Mouse (Mus musculus): ENCODE data around the gene Mavs. TPM values are rescaled to one million over a fixed set of nuclear protein-coding genes. Genes with fewer than 3 reads are reported as not detected.

The Mavs gene
- polyA plus RNA-seq (2015; fragmentation: Nextera tagmentation; extraction: Ambion mirVana), result 6.7 and 6.9 TPM in 2 replicates

DNA sequence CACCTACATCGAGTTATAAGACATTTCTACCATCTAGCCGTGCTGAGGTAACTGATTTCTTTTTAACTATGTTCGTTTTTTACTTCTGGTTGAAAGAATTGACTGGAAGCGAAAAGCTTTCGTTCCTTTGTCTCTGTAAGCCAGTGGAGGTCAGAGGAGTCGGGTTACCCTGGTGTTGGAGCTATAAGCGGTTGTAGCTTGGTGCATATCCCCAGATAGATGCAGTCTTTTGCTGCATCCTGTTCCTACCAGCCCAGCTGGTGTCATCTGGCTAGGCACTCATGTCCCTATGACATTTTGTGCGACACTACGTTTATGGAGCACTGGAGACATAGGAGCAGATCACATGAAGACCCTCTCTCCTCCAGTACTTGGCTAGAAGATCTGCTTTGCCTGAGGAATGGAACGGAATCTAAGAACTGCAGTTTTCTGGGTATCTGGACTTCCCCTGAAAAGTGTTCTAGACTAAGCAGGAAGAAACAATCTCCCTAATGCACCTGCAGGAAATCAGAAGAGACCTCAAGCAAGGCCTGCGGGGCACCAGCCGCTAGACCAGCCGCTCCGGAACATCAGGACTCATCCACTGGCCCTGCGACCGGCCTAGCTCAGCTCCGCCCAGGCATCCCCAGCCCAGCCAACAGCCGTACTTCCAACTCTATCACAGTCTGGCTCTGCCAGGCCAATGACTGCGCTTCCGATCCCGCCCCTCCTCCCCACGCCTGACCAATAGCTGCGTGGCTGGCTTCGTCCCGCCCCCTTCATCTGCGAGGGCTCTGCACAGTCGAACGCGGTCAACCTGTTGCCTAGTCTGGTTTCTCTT, at the start of gene Mavs:
Gene Mavs, plus strand, starts transcription at position 757 of the 820 bp plus-strand sequence.
- H3K27me3 ChIP-seq (ENCODE audit: control insufficient read depth, insufficient read depth, low read depth, low read length), result no peaks in the 10 kb centered on the region
- peak within 1 kb of the TSS; percentile 54 for H3K4me3 ChIP-seq (ENCODE audit: low read depth, low read length)
- peak within 1 kb of the TSS; percentile 65 for H3K9ac ChIP-seq (ENCODE audit: low read depth, low read length)
- peak within 1 kb of the TSS; percentile 95 for H3K4me2 ChIP-seq (ENCODE audit: low read length)
- WGBS, result 7% methylated on average over 29 of the region's 29 CpGs
- H3K9me3 ChIP-seq (replicated peaks; ENCODE audit: control insufficient read depth, low read length, poor library complexity, severe bottlenecking), result no peaks in the 10 kb centered on the region
- H3K36me3 ChIP-seq (ENCODE audit: control insufficient read depth, insufficient read depth, low read length), result no peaks in the 10 kb centered on the region
- no peak within 1 kb of the TSS for H3K27ac ChIP-seq (ENCODE audit: low read length)
- ATAC-seq, result peak; percentile 100
- peaks cover 11% of the 10 kb centered on the region for H3K4me1 ChIP-seq (ENCODE audit: control insufficient read depth, insufficient read depth, low read length)

- WGBS, result 2% methylated on average over 14 of the region's 14 CpGs
- peak overlapping the region; percentile 86 for H3K4me2 ChIP-seq (ENCODE audit: low read length)
- H3K27me3 ChIP-seq (ENCODE audit: control insufficient read depth, insufficient read depth, low read depth, low read length), result no peaks in the 10 kb centered on the region
- H3K36me3 ChIP-seq (ENCODE audit: control insufficient read depth, insufficient read depth, low read length), result no peaks in the 10 kb centered on the region; the same call in 1 of the 2 replicates
- H3K4me1 ChIP-seq (ENCODE audit: control insufficient read depth, insufficient read depth, low read length), result peaks cover 19% of the 10 kb centered on the region
- H3K4me3 ChIP-seq (ENCODE audit: low read depth, low read length), result peak overlapping the region; percentile 62
- no peak; the same call in none of the 2 replicates for ATAC-seq
- H3K9ac ChIP-seq (ENCODE audit: low read depth, low read length), result peak overlapping the region; percentile 75
- 0 out of 2 replicates have a peak overlapping the region, but pooled peaks have one; percentile 7 for H3K27ac ChIP-seq (ENCODE audit: low read length)
- no peaks in the 10 kb centered on the region for H3K9me3 ChIP-seq (replicated peaks; ENCODE audit: control insufficient read depth, low read length, poor library complexity, severe bottlenecking)
Observed at GRCm38 (mm10) chr2:131186343-131186742, 47.5 kb upstream of the Mavs start.

DNA sequence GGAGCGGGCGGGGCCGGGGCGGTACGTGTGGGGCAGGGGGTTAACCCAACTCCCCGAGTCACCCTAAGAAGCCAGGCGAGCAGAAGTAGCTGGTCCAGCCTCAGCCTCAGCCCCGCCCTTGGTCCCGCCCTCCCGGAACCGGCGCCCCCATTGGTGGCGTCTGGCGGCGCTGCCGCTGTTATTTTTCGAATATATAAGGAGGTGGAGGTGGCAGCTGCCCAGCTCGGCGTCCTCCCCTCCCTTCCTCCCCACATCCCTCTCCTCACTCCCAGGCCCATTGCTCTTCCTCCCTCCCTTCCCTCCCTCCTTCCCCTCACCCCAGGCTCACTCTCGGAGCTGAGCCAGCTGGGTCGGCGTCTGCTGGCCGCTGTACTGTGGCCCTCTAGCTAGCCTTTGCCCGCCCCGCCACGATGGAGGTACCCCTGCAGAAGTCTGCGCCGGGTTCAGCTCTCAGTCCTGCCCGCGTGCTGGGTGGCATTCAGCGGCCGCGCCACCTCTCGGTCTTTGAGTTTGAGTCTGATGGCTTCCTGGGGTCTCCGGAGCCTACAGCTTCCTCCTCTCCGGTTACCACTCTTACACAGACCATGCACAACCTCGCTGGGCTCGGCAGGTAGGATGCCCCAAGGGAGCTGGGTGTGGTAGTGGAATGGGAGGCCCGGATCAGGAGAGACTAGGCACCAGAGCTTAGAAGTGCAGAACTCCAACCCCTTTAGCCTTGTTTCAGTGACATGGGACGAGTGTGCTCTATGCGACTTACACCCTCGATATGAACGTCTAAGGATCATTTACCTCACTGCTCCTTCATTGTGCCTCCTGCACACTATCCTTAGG, 46.9 kb upstream of the Mavs start, which contains the start of the genes Cdc25b and Spef1:
Gene Cdc25b, plus strand, starts transcription at position 179 of the 831 bp plus-strand sequence.
Gene Spef1, minus strand, starts transcription at position 512 of the 831 bp plus-strand sequence.
- Histone ChIP-seq H3K4me3 (ENCODE audit: low read depth, low read length) (peak within 1 kb of the TSS; percentile 62), H3K9me3 (replicated peaks; ENCODE audit: control insufficient read depth, low read length, poor library complexity, severe bottlenecking) (no peaks in the 10 kb centered on the region), H3K36me3 (ENCODE audit: control insufficient read depth, insufficient read depth, low read length) (peaks cover 3% of the 10 kb centered on the region; the same call in 1 of the 2 replicates), H3K4me1 (ENCODE audit: control insufficient read depth, insufficient read depth, low read length) (peaks cover 19% of the 10 kb centered on the region), H3K27me3 (ENCODE audit: control insufficient read depth, insufficient read depth, low read depth, low read length) (no peaks in the 10 kb centered on the region), H3K4me2 (ENCODE audit: low read length) (peak within 1 kb of the TSS; percentile 86), H3K27ac (ENCODE audit: low read length) (peak within 1 kb of the TSS; percentile 53), H3K9ac (ENCODE audit: low read depth, low read length) (peak within 1 kb of the TSS; percentile 75)
- peak; percentile 88 for ATAC-seq
- under 1% methylated on average over 41 of the region's 43 CpGs for WGBS

DNA sequence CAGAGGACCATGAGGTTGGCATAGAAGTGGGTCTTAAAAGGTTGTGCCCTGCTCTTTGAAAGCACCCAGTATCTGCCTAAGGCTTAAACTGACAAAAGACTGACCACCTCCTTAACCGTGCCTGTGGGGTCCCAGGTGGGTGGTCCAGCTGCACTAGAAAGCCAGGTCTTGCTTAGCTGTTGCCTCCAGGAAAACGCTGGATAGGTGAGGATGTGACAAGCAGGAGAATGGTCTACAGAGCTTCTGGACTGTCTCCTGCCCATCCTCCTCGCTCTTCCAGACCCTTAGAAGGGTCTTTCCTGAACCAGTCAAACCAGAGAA, 46.3 kb upstream of the Mavs start:
- Histone ChIP-seq H3K4me3 (ENCODE audit: low read depth, low read length) (peak overlapping the region; percentile 62), H3K4me1 (ENCODE audit: control insufficient read depth, insufficient read depth, low read length) (peaks cover 19% of the 10 kb centered on the region), H3K9ac (ENCODE audit: low read depth, low read length) (peak overlapping the region; percentile 75), H3K4me2 (ENCODE audit: low read length) (peak overlapping the region; percentile 86), H3K27me3 (ENCODE audit: control insufficient read depth, insufficient read depth, low read depth, low read length) (no peaks in the 10 kb centered on the region), H3K36me3 (ENCODE audit: control insufficient read depth, insufficient read depth, low read length) (peaks cover 3% of the 10 kb centered on the region; the same call in 1 of the 2 replicates), H3K27ac (ENCODE audit: low read length) (no peak overlapping the region), H3K9me3 (replicated peaks; ENCODE audit: control insufficient read depth, low read length, poor library complexity, severe bottlenecking) (no peaks in the 10 kb centered on the region)
- 16% methylated on average over 3 of the region's 3 CpGs for WGBS
- no peak for ATAC-seq

DNA sequence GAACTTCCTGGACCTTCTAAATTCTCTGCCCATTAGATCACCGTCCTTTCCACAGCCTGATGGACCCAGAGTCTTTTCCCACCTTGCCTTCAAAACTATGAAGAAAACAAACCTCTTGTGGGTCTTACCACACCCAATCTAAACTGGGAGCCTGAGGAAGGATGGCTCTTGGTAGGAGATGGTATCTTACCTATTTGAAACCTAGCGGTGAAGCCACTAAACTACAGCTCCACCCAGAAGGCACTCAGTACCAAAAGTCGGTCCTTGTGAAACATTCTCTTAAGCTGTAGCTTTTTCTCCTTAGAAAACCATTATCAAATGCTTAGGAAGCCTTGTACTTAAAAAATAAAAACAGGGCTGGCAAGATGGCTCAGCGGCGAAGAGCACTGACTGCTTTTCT, 45.6 kb upstream of the Mavs start:
- Histone ChIP-seq H3K9ac (ENCODE audit: low read depth, low read length) (no peak overlapping the region), H3K9me3 (replicated peaks; ENCODE audit: control insufficient read depth, low read length, poor library complexity, severe bottlenecking) (no peaks in the 10 kb centered on the region), H3K36me3 (ENCODE audit: control insufficient read depth, insufficient read depth, low read length) (peaks cover 7% of the 10 kb centered on the region; the same call in 1 of the 2 replicates), H3K4me3 (ENCODE audit: low read depth, low read length) (no peak overlapping the region), H3K27ac (ENCODE audit: low read length) (no peak overlapping the region), H3K27me3 (ENCODE audit: control insufficient read depth, insufficient read depth, low read depth, low read length) (no peaks in the 10 kb centered on the region), H3K4me2 (ENCODE audit: low read length) (no peak overlapping the region), H3K4me1 (ENCODE audit: control insufficient read depth, insufficient read depth, low read length) (peaks cover 19% of the 10 kb centered on the region)
- whole genome bisulfite sequencing, result 95% methylated on average over 5 of the region's 5 CpGs
- ATAC-seq, result no peak

GRCm38 (mm10) chr2:131189521-131190309, 44.1 kb upstream of the Mavs start:
- no peak overlapping the region for H3K4me2 ChIP-seq (ENCODE audit: low read length)
- peaks cover 19% of the 10 kb centered on the region for H3K4me1 ChIP-seq (ENCODE audit: control insufficient read depth, insufficient read depth, low read length)
- no peaks in the 10 kb centered on the region for H3K9me3 ChIP-seq (replicated peaks; ENCODE audit: control insufficient read depth, low read length, poor library complexity, severe bottlenecking)
- H3K4me3 ChIP-seq (ENCODE audit: low read depth, low read length), result no peak overlapping the region
- WGBS, result 34% methylated on average over 5 of the region's 5 CpGs
- H3K9ac ChIP-seq (ENCODE audit: low read depth, low read length), result no peak overlapping the region
- peaks cover 7% of the 10 kb centered on the region; the same call in 1 of the 2 replicates for H3K36me3 ChIP-seq (ENCODE audit: control insufficient read depth, insufficient read depth, low read length)
- no peak overlapping the region for H3K27ac ChIP-seq (ENCODE audit: low read length)
- no peaks in the 10 kb centered on the region for H3K27me3 ChIP-seq (ENCODE audit: control insufficient read depth, insufficient read depth, low read depth, low read length)
- ATAC-seq, result no peak

GRCm38 (mm10) chr2:131190344-131191004, 43.4 kb upstream of the Mavs start:
- Histone ChIP-seq H3K9ac (ENCODE audit: low read depth, low read length) (no peak overlapping the region; the same call in 1 of the 2 replicates), H3K4me2 (ENCODE audit: low read length) (no peak overlapping the region), H3K4me3 (ENCODE audit: low read depth, low read length) (no peak overlapping the region), H3K9me3 (replicated peaks; ENCODE audit: control insufficient read depth, low read length, poor library complexity, severe bottlenecking) (no peaks in the 10 kb centered on the region), H3K27ac (ENCODE audit: low read length) (no peak overlapping the region), H3K27me3 (ENCODE audit: control insufficient read depth, insufficient read depth, low read depth, low read length) (no peaks in the 10 kb centered on the region), H3K36me3 (ENCODE audit: control insufficient read depth, insufficient read depth, low read length) (peaks cover 7% of the 10 kb centered on the region; the same call in 1 of the 2 replicates), H3K4me1 (ENCODE audit: control insufficient read depth, insufficient read depth, low read length) (peaks cover 19% of the 10 kb centered on the region)
- 5% methylated on average over 10 of the region's 10 CpGs for WGBS
- ATAC-seq, result no peak

DNA sequence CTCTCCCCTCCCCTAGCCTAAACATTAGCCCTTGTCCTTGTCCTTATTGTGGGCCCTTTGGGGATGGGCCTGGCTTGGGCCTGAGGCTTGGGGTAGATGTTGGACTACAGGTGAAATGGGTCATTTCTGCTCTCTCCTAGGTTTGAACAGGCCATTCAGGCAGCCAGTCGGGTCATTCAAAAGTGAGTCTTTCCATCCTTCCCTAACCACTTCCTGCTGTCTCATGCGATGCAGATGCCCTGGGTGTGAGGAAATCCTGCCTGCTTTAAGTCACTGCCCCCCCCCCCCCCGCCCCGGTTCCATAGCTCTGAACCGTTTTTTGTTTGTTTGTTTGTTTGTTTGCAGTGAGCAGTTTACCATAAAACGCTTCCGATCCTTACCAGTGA, 42.9 kb upstream of the Mavs start:
- H3K27ac ChIP-seq (ENCODE audit: low read length), result no peak overlapping the region
- peaks cover 19% of the 10 kb centered on the region for H3K4me1 ChIP-seq (ENCODE audit: control insufficient read depth, insufficient read depth, low read length)
- H3K4me3 ChIP-seq (ENCODE audit: low read depth, low read length), result no peak overlapping the region
- no peaks in the 10 kb centered on the region for H3K9me3 ChIP-seq (replicated peaks; ENCODE audit: control insufficient read depth, low read length, poor library complexity, severe bottlenecking)
- H3K9ac ChIP-seq (ENCODE audit: low read depth, low read length), result no peak overlapping the region; the same call in 1 of the 2 replicates
- H3K4me2 ChIP-seq (ENCODE audit: low read length), result no peak overlapping the region
- 65% methylated on average over 7 of the region's 7 CpGs for WGBS
- ATAC-seq, result no peak
- H3K36me3 ChIP-seq (ENCODE audit: control insufficient read depth, insufficient read depth, low read length), result peaks cover 7% of the 10 kb centered on the region; the same call in 1 of the 2 replicates
- no peaks in the 10 kb centered on the region for H3K27me3 ChIP-seq (ENCODE audit: control insufficient read depth, insufficient read depth, low read depth, low read length)
